Mouse (Mus musculus): ENCODE results near the gene Sgsm2. TPM values are rescaled to one million over a fixed set of nuclear protein-coding genes. Genes with fewer than 3 reads are reported as not detected.

Gene Sgsm2
- total RNA-seq, 2 experiments from 2014 or later, result 1.1 to 1.6 TPM

DNA sequence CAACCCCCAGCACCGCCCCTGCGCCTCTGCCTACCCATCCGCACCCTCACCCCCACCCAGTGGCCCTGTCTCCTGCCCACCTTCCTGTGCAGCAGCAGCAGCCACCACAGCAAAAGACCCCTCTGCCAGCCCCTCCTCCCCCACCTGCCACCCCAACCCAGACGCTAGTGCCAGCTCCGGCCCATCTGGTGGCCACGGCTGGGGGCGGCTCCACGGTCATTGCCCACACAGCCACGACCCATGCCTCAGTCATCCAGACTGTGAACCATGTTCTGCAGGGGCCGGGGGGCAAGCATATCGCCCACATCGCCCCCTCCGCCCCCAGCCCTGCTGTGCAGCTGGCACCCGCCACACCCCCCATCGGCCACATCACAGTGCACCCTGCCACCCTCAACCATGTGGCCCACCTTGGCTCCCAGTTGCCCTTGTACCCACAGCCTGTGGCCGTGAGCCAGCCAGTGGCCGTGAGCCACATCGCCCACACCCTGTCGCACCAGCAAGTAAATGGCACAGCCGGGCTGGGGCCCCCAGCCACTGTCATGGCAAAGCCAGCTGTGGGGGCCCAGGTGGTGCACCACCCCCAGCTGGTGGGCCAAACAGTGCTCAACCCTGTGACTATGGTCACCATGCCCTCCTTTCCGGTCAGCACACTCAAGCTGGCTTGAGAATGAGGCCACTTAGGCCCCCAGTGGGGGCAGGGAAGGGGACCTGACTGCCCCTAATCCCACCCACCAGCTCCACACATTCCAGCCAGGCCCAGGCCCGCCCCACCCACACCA, 54.0 kb downstream of the Sgsm2 start:
- no peak for ATAC-seq (ENCODE audit: poor library complexity, severe bottlenecking)

DNA sequence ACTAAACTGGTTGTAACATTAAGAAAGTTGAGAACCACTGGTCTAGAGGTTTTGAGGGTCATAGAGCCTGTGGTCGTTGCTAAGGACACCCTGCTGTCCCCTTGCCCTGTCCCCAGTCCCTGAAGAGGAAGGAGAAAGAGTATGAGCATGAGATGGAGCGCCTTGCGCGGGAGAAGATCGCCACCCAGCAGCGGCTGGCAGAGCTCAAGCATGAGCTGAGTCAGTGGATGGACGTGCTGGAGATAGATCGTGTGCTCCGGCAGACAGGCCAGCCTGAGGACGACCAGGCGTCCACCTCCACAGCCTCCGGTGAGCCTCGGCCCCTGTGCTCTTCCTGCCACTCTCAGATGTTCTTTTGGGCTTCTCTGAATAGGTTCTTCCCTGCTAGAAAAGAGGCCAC, 54.8 kb downstream of the Sgsm2 start:
- no peak for ATAC-seq (ENCODE audit: poor library complexity, severe bottlenecking)

DNA sequence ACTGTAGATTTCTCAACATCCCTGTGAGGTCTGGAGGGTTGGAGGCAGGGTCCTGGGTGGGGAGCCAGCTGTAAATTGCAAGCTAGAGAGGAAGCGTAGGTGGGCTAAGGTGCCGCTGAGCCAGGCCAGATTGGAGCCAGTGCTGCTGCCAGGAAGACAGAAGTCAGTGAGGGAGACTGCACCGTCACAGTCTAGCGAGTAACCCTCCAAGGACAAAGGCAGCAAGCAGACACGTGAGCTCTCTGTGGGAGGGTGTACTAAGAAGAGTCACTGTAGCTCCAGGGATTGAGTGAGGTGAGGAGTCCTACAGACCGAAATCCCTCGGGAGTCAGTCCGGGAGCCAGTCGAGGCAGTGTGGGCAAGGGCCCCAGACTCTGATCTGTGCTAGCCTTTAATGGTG, 55.5 kb downstream of the Sgsm2 start:
- no peak for ATAC-seq (ENCODE audit: poor library complexity, severe bottlenecking)

DNA sequence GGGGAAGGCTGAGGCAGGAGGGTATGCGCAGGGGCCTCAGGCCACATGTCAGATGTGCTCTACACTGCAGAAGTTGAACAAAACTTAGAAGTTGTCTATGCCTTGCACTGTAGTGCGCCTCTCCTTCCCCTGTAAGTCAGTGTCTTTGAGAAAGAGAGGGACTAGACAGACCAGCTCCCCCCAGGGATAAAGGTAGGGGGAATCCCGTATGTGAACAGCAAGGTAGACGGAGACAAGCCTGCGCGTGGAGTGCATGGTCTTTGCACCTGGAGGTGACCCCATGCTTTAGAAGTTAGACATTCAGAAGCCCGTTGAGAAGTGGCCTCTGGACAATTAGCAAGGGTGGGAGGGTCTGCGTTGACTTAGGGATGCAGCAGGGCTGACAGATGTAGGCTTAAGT, 56.1 kb downstream of the Sgsm2 start:
- no peak for ATAC-seq (ENCODE audit: poor library complexity, severe bottlenecking)

GRCm38 (mm10) chr11:74839860-74840715, 56.8 kb downstream of the Sgsm2 start:
- ATAC-seq (ENCODE audit: poor library complexity, severe bottlenecking), result no peak

- peak; percentile 20 for ATAC-seq (ENCODE audit: poor library complexity, severe bottlenecking)
These were observed 57.9 kb downstream of the Sgsm2 start for GRCm38 (mm10) chr11:74838971-74839370.

- peak; percentile 62 for ATAC-seq (ENCODE audit: poor library complexity, severe bottlenecking)
These were observed 58.4 kb downstream of the Sgsm2 start for GRCm38 (mm10) chr11:74838441-74838840.

DNA sequence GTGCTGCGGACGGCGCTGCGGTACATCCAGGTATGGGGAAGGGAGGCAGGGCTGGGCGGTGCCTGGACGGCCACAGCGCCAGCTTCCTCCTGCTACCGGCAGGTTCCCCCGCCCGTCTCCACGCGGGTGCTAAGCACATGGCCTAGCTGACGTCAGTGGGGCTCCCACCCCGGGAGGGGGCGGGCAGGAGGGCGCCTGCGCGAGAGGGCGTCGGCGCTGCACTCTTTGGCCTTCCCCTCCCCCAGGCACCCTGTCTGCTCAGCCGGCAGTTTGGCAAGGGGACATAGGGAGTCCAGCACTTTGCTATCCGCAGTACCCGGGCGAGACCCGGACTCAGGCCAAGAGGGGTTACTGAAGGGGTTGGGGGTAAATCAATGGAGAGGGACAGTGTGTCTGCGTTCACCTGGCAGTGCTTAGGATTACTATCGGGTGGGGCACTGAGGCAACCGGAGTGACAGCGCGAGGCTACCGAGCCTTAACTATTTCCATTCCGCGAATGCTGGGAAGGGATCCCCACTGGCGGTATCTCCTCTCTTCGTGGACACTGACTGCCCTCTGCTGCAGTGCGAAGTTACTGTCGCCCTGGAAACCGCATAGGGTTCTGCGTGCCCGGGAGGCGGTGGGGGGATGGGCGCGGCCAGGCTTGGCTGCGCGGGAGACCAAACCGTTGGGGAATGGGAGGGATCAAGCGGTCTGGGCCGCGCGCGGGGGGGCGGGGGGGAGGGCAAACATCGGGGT, 59.0 kb downstream of the Sgsm2 start:
- ATAC-seq (ENCODE audit: poor library complexity, severe bottlenecking), result peak; percentile 75

DNA sequence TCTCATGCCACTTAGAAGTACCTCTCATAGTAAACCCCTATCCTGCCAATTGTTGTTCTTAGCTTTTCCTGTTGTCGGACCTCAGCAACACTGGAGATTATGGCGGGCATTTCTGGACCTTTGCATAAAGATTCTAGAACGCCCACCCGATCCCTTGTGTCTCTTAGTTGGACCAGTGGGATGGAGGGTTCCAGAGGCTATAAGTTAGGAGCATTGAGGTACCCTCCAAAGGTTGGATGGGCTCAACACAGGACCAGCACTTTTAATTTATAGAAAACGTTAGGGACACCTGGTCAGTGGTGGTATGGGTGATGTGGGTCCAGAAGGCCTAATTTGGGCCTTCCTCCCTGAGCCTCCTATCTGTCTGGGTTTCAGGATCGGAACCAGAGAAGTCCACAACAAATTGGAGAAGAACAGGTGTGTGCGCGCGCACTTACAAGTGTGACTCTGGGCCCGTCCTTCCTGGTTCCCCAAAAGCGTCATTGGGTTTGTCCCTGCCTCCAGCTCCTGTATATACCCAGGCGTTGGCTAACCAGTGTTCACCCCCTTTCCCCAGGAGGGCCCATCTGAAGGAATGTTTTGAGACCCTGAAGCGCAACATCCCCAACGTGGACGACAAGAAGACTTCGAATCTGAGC, 59.7 kb downstream of the Sgsm2 start:
- peak; percentile 25 for ATAC-seq (ENCODE audit: poor library complexity, severe bottlenecking)

DNA sequence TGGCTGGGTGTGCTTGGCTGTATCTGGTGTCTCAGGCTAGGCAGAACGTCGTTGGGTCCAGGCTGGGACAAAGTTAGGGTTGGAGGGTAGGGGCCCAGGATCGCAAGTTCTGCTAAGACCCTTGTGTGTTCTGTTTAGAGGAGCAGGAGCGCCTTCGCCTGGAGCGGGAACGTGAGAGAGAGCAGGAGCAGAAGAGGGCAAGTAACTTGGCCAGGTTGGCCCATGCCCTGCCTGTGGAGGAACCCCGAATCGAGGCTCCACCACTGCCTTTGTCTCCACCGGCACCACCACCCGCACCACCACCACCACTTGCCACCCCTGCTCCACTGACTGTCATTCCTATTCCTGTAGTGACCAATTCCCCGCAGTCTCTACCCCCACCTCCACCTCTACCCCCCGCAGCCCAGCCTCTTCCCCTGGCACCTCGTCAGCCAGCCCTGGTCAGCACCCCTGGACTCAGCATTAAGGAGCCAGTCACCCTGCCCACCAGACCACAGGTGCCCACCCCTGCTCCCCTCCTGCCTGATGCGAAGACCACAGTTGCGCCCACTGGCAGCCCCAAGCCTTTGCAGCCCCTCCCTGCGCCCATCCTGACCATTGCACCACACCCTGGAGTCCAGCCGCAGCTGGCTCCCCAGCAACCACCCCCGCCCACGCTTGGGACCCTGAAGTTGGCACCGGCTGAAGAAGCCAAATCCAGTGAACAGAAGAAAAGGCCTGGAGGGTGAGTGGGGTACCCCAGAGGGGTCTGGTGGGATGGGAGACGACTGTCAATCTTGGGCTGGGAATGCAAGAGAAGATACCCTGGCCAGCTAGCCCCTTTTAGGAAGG, 60.4 kb downstream of the Sgsm2 start:
- ATAC-seq (ENCODE audit: poor library complexity, severe bottlenecking), result no peak

DNA sequence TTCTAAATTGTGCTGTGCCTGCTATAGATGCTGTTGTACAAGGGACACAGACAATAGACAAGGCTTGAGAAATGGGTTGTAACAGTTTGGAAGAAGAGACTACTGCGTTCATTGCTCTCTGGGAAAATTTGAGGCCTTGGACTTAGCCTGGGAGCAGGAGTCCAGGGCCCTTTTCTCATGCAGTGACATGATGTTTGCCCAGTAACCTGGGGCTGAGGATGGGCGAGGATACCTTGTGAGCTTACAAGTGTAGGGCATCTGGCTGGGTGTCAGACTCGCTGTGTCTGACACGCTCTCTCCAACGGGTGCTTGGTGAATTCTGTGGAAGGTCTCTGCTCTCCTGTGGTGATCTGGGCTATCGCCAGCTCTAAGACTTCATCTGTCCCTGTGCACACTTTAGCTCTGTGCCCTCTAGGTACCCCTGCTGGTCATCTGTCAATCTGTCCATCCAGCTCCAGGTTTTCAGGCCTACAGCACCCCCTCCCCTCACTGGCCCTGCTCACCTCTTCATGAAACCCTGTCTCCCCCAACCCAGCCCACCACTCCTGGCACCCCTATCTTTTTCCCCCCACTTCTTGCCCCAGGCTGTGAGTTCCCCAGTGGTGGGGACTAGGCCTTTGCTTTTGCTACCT, 61.2 kb downstream of the Sgsm2 start:
- ATAC-seq (ENCODE audit: poor library complexity, severe bottlenecking), result no peak

- no peak for ATAC-seq (ENCODE audit: poor library complexity, severe bottlenecking)
These were observed 62.1 kb downstream of the Sgsm2 start for GRCm38 (mm10) chr11:74834650-74835277.

GRCm38 (mm10) chr11:74834359-74834638, 62.6 kb downstream of the Sgsm2 start:
- ATAC-seq (ENCODE audit: poor library complexity, severe bottlenecking), result no peak

GRCm38 (mm10) chr11:74833536-74834358, 63.1 kb downstream of the Sgsm2 start:
- ATAC-seq (ENCODE audit: poor library complexity, severe bottlenecking), result no peak

GRCm38 (mm10) chr11:74832503-74833143, 64.2 kb downstream of the Sgsm2 start:
- ATAC-seq (ENCODE audit: poor library complexity, severe bottlenecking), result peak; percentile 15

- peak; percentile 47 for ATAC-seq (ENCODE audit: poor library complexity, severe bottlenecking)
These were observed 65.0 kb downstream of the Sgsm2 start for GRCm38 (mm10) chr11:74831606-74832451.

DNA sequence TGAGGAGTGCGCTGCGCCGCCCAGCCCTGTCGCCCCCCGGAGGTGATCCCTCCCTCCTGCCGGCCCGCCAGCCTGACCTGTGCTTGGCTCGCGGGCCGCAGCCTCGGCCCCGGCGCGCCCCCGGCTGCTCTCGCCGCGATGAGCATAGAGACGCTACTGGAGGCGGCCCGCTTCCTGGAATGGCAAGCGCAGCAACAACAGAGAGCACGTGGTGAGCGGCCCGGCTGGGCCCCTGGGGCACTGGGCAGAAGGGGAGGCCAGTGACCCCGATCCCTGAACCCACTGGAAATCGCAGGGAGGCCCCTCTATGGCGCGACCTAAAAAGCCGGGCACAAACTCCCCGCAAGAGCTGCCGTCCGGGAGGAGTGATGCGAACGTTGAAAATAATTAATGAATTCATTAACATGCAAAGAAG, 65.7 kb downstream of the Sgsm2 start:
- no peak for ATAC-seq (ENCODE audit: poor library complexity, severe bottlenecking)
